Mouse (Mus musculus) embryonic facial prominence, embryonic 14.5 days (tissue): Measurements from ENCODE around the gene Mbtd1. TPM values are rescaled to one million over a fixed set of nuclear protein-coding genes. Genes with fewer than 3 reads are reported as not detected.
A peak's percentile ranks its signal among the peaks of the same experiment; 100 is the strongest.

ENCODE experiments used
- ATAC-seq: fragments of 200-750 bp; cut with Nextera tagmentation; 2 replicates; pipeline ENCODE4 v1.8.0; 2017; ENCODE audit warnings: low read depth, moderate number of reproducible peaks, moderate TSS enrichment
- DNase-seq: peaks from one replicate; pipeline ENCODE4 v3.0.0-alpha.2; 2015; ENCODE audit warnings: low spot score
- H3K27ac ChIP-seq: fragments of 300-500 bp; sonication (generic); replicated peaks from 2 replicates; pipeline ENCODE4 v1.5.1; 2014; ENCODE audit warnings: low read depth, mild to moderate bottlenecking, low read length, moderate library complexity
- H3K27me3 ChIP-seq: fragments of 300-500 bp; sonication (generic); replicated peaks from 2 replicates; pipeline ENCODE4 v1.6.1; 2014; ENCODE audit warnings: low read length; ENCODE audit not compliant: control insufficient read depth, insufficient read depth
- H3K36me3 ChIP-seq: fragments of 300-500 bp; sonication (generic); 2 replicates; pipeline ENCODE4 v1.6.1; 2014; ENCODE audit warnings: low read length, mixed read lengths; ENCODE audit not compliant: control insufficient read depth, insufficient read depth
- H3K4me1 ChIP-seq: fragments of 300-500 bp; sonication (generic); 2 replicates; pipeline ENCODE4 v1.6.1; 2014; ENCODE audit warnings: antibody characterized with exemption, low read length; ENCODE audit not compliant: control insufficient read depth, insufficient read depth
- H3K4me2 ChIP-seq: fragments of 300-500 bp; sonication (generic); 2 replicates; pipeline ENCODE4 v1.6.1; 2014; ENCODE audit warnings: low read depth, mild to moderate bottlenecking, low read length, moderate library complexity, mixed read lengths
- H3K4me3 ChIP-seq: fragments of 300-500 bp; sonication (generic); 2 replicates; pipeline ENCODE4 v1.5.1; 2014; ENCODE audit warnings: low read depth, mild to moderate bottlenecking, low read length
- H3K9ac ChIP-seq: fragments of 300-500 bp; sonication (generic); 2 replicates; pipeline ENCODE4 v1.6.1; 2014; ENCODE audit warnings: low read depth, mild to moderate bottlenecking, low read length, moderate library complexity, mixed read lengths
- H3K9me3 ChIP-seq: fragments of 300-500 bp; sonication (generic); 2 replicates; pipeline ENCODE4 v1.6.1; 2016; ENCODE audit warnings: low read length; ENCODE audit not compliant: control insufficient read depth
- WGBS: fragments of 180-500 bp; shearing (Covaris S2); extraction: QIAGEN DNeasy Blood & Tissue Kit; methylation state at CpG from one replicate; pipeline ENCODE4 v1.1.7; 2014; 5-methylcytosine and 5-hydroxymethylcytosine counted together
- polyA plus RNA-seq: library from polyadenylated mRNA; unstranded; fragments of >200 nt; fragmentation: Nextera tagmentation; extraction: Ambion mirVana; gene quantifications from 2 replicates; pipeline ENCODE4 v1.2.1, GENCODE M21; 2014

Mbtd1 gene
- polyA plus RNA-seq, 1 experiment from 2014 or later, result 17.3 TPM

GRCm38 (mm10) chr11:93955256-93956150, 69.9 kb downstream of the Mbtd1 start:
- ATAC-seq, result peak; percentile 98
- WGBS, result 0% methylated on average over 44 of the region's 67 CpGs
- H3K36me3 ChIP-seq, result peaks cover 60% of the 10 kb centered on the region

GRCm38 (mm10) chr11:93956159-93956558, 70.5 kb downstream of the Mbtd1 start, which contains the start of gene Nme2:
TSS of gene Nme2 (minus strand) at chr11:93956259.
- no peaks in the 10 kb centered on the region for H3K27me3 ChIP-seq
- peaks cover 59% of the 10 kb centered on the region for H3K36me3 ChIP-seq
- peak within 1 kb of the TSS; percentile 89 for H3K27ac ChIP-seq
- DNase-seq, result no peak
- H3K4me1 ChIP-seq, result peaks cover 17% of the 10 kb centered on the region
- peak within 1 kb of the TSS; percentile 67 for H3K9ac ChIP-seq
- 2% methylated on average over 6 of the region's 6 CpGs for WGBS
- H3K4me2 ChIP-seq, result peak within 1 kb of the TSS; percentile 76
- H3K4me3 ChIP-seq, result peak within 1 kb of the TSS; percentile 55
- ATAC-seq, result peak; percentile 13
- H3K9me3 ChIP-seq, result no peaks in the 10 kb centered on the region

More at GRCm38 (mm10) chr11:93955256-93956150, 69.9 kb downstream of the Mbtd1 start:
- H3K9ac ChIP-seq, result peak overlapping the region; percentile 67
- H3K27ac ChIP-seq, result peak overlapping the region; percentile 89
- H3K4me3 ChIP-seq, result peak overlapping the region; percentile 55
- no peaks in the 10 kb centered on the region for H3K27me3 ChIP-seq
- no peaks in the 10 kb centered on the region for H3K9me3 ChIP-seq
- H3K4me1 ChIP-seq, result peaks cover 17% of the 10 kb centered on the region
- peak; percentile 97 for DNase-seq
- H3K4me2 ChIP-seq, result peak overlapping the region; percentile 76

- H3K9me3 ChIP-seq, result no peaks in the 10 kb centered on the region
- ATAC-seq (no peak), DNase-seq (no peak)
- peaks cover 57% of the 10 kb centered on the region for H3K36me3 ChIP-seq
- no peaks in the 10 kb centered on the region for H3K27me3 ChIP-seq
- no peak overlapping the region for H3K27ac ChIP-seq
- no peak overlapping the region for H3K4me3 ChIP-seq
- H3K9ac ChIP-seq, result 0 out of 2 replicates have a peak overlapping the region, but pooled peaks have one; percentile 67
- 90% methylated on average over 2 of the region's 2 CpGs for WGBS
- H3K4me1 ChIP-seq, result peaks cover 17% of the 10 kb centered on the region
- no peak overlapping the region for H3K4me2 ChIP-seq
Observed at GRCm38 (mm10) chr11:93957031-93957555, 71.4 kb downstream of the Mbtd1 start.

- WGBS, result 81% methylated on average over 4 of the region's 4 CpGs
- Histone ChIP-seq H3K27ac (no peak overlapping the region), H3K4me1 (peaks cover 17% of the 10 kb centered on the region), H3K9me3 (no peaks in the 10 kb centered on the region), H3K9ac (no peak overlapping the region), H3K4me2 (no peak overlapping the region), H3K4me3 (no peak overlapping the region), H3K27me3 (no peaks in the 10 kb centered on the region), H3K36me3 (peaks cover 57% of the 10 kb centered on the region)
- ATAC-seq, result no peak
- DNase-seq, result no peak
Observed at GRCm38 (mm10) chr11:93957746-93958145, 72.1 kb downstream of the Mbtd1 start.

- Histone ChIP-seq H3K4me3 (no peak overlapping the region), H3K27ac (no peak overlapping the region), H3K9me3 (no peaks in the 10 kb centered on the region), H3K9ac (no peak overlapping the region), H3K4me1 (0 out of 2 replicates have a peak, but pooled peaks cover 1% of the 10 kb centered on the region), H3K27me3 (no peaks in the 10 kb centered on the region), H3K36me3 (peaks cover 74% of the 10 kb centered on the region), H3K4me2 (no peak overlapping the region)
- no peak for ATAC-seq
- WGBS, result 94% methylated on average over 6 of the region's 6 CpGs
- no peak for DNase-seq
Observed at GRCm38 (mm10) chr11:93961482-93961881, 75.8 kb downstream of the Mbtd1 start.

- peaks cover 69% of the 10 kb centered on the region for H3K36me3 ChIP-seq
- no peaks in the 10 kb centered on the region for H3K9me3 ChIP-seq
- no peak overlapping the region for H3K27ac ChIP-seq
- no peak overlapping the region for H3K4me3 ChIP-seq
- ATAC-seq (no peak), DNase-seq (no peak)
- 90% methylated on average over 4 of the region's 4 CpGs for WGBS
- no peaks in the 10 kb centered on the region for H3K27me3 ChIP-seq
- H3K4me1 ChIP-seq, result peaks cover 5% of the 10 kb centered on the region
- no peak overlapping the region for H3K4me2 ChIP-seq
- H3K9ac ChIP-seq, result no peak overlapping the region
Observed at GRCm38 (mm10) chr11:93963013-93963412, 77.4 kb downstream of the Mbtd1 start.

- ATAC-seq, result no peak
- Histone ChIP-seq H3K9ac (no peak overlapping the region), H3K4me2 (no peak overlapping the region), H3K9me3 (no peaks in the 10 kb centered on the region), H3K36me3 (peaks cover 48% of the 10 kb centered on the region), H3K27ac (no peak overlapping the region), H3K27me3 (no peaks in the 10 kb centered on the region), H3K4me1 (peaks cover 9% of the 10 kb centered on the region), H3K4me3 (no peak overlapping the region)
- DNase-seq, result no peak
- WGBS, result 89% methylated on average over 6 of the region's 6 CpGs
Observed at GRCm38 (mm10) chr11:93965391-93965790, 79.7 kb downstream of the Mbtd1 start.

GRCm38 (mm10) chr11:93967381-93967780, 81.7 kb downstream of the Mbtd1 start:
- DNase-seq, result no peak
- H3K27me3 ChIP-seq, result no peaks in the 10 kb centered on the region
- no peak for ATAC-seq
- no peaks in the 10 kb centered on the region for H3K9me3 ChIP-seq
- H3K36me3 ChIP-seq, result peaks cover 34% of the 10 kb centered on the region
- H3K4me2 ChIP-seq, result peak overlapping the region; percentile 61
- peak overlapping the region; percentile 70 for H3K27ac ChIP-seq
- peak overlapping the region; percentile 72 for H3K4me3 ChIP-seq
- 5% methylated on average over 11 of the region's 11 CpGs for WGBS
- peak overlapping the region; percentile 76 for H3K9ac ChIP-seq
- peaks cover 9% of the 10 kb centered on the region for H3K4me1 ChIP-seq
